Mouse (Mus musculus): ENCODE measurements around the gene Gpc5. TPM values are rescaled to one million over a fixed set of nuclear protein-coding genes. Genes with fewer than 3 reads are reported as not detected.

The Gpc5 gene
- 0.06 TPM in 1 of 2 replicates, not detected in the other for polyA plus RNA-seq (2012; rRNA removed)

GRCm38 (mm10) chr14:115092081-115092480, at the start of gene Gpc5:
Gene Gpc5 (plus strand): TSS chr14:115092215.
- Histone ChIP-seq H3K4me3 (replicated peaks; ENCODE audit: extremely low read depth, low read depth, low read length) (peak within 1 kb of the TSS; percentile 6), H3K4me1 (ENCODE audit: control insufficient read depth, insufficient read depth, low read length) (peaks cover 2% of the 10 kb centered on the region; the same call in 1 of the 2 replicates)
- TF ChIP-seq CTCF (IDR thresholded peaks at IDR 0.05; ENCODE audit: insufficient read depth, low read length) (no peak), POLR2A (IDR thresholded peaks at IDR 0.05; ENCODE audit: borderline replicate concordance, extremely low read depth, low read depth, low read length) (no peak)
- under 1% methylated on average over 31 of the region's 31 CpGs for WGBS
- peak; percentile 86 for DNase-seq

DNA sequence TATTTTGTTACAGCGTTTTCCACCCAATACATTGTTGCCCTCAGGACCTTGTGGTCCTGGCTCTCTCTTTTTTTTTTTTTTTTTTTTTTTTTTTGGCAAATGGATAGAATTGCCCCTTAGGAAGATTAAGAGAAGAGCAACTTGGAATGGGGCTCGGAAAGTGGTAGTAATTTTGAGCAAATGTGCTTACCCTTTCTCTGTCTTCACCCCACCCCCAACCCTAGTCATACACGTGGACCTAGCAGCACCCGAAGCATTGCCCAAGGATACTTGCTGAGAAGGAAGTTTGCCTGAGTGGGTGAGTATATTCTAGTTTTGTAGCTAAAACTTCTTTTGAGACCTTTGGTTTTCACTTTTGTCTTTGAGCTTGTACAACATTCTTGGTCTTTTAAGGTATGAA, 49.4 kb upstream of the Gpc5 start:
- DNase-seq = no peak
- H3K4me3 ChIP-seq (replicated peaks; ENCODE audit: extremely low read depth, low read depth, low read length) = no peak overlapping the region
- peaks cover 2% of the 10 kb centered on the region; the same call in 1 of the 2 replicates for H3K4me1 ChIP-seq (ENCODE audit: control insufficient read depth, insufficient read depth, low read length)
- TF ChIP-seq CTCF (IDR thresholded peaks at IDR 0.05; ENCODE audit: insufficient read depth, low read length) (no peak), POLR2A (IDR thresholded peaks at IDR 0.05; ENCODE audit: borderline replicate concordance, extremely low read depth, low read depth, low read length) (no peak)
- 14% methylated on average over 4 of the region's 4 CpGs for WGBS

- TF ChIP-seq CTCF (IDR thresholded peaks at IDR 0.05; ENCODE audit: insufficient read depth, low read length) (no peak), POLR2A (IDR thresholded peaks at IDR 0.05; ENCODE audit: borderline replicate concordance, extremely low read depth, low read depth, low read length) (no peak)
- WGBS = 89% methylated on average over 5 of the region's 5 CpGs
- Histone ChIP-seq H3K4me3 (replicated peaks; ENCODE audit: extremely low read depth, low read depth, low read length) (no peak overlapping the region), H3K4me1 (ENCODE audit: control insufficient read depth, insufficient read depth, low read length) (peaks cover 2% of the 10 kb centered on the region; the same call in 1 of the 2 replicates)
- DNase-seq = no peak
Observed at GRCm38 (mm10) chr14:115044016-115044415, 48.0 kb upstream of the Gpc5 start.

DNA sequence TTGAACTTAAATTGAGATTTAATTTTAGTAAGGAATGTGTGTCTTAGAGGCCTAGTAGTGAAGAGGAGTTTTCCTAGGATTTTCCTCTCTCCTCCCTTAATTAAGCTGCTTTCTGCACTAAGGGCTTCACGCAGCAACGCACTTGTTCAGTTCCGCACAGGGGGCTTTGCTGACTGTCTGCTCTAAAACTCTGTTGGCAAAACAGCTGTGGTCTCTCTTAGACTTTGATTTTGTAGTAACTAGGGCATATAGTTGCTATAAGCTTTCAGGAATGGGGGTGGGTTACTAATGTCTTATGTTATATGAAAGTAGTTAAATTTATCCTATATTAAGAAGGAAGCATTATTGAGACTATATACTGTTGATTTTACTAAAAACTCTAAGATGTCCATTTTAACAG, 46.3 kb upstream of the Gpc5 start:
- no peak for DNase-seq
- whole genome bisulfite sequencing = 98% methylated on average over 3 of the region's 3 CpGs
- Histone ChIP-seq H3K4me1 (ENCODE audit: control insufficient read depth, insufficient read depth, low read length) (no peaks in the 10 kb centered on the region), H3K4me3 (replicated peaks; ENCODE audit: extremely low read depth, low read depth, low read length) (no peak overlapping the region)
- TF ChIP-seq CTCF (IDR thresholded peaks at IDR 0.05; ENCODE audit: insufficient read depth, low read length) (no peak), POLR2A (IDR thresholded peaks at IDR 0.05; ENCODE audit: borderline replicate concordance, extremely low read depth, low read depth, low read length) (no peak)

- no peak overlapping the region for H3K4me3 ChIP-seq (replicated peaks; ENCODE audit: extremely low read depth, low read depth, low read length)
- 89% methylated on average over 3 of the region's 3 CpGs for WGBS
- no peak for TF ChIP-seq POLR2A (IDR thresholded peaks at IDR 0.05; ENCODE audit: borderline replicate concordance, extremely low read depth, low read depth, low read length)
- TF ChIP-seq CTCF (IDR thresholded peaks at IDR 0.05; ENCODE audit: insufficient read depth, low read length) = no peak
- no peaks in the 10 kb centered on the region for H3K4me1 ChIP-seq (ENCODE audit: control insufficient read depth, insufficient read depth, low read length)
- DNase-seq = no peak
Observed at GRCm38 (mm10) chr14:115047316-115047715, 44.7 kb upstream of the Gpc5 start.

DNA sequence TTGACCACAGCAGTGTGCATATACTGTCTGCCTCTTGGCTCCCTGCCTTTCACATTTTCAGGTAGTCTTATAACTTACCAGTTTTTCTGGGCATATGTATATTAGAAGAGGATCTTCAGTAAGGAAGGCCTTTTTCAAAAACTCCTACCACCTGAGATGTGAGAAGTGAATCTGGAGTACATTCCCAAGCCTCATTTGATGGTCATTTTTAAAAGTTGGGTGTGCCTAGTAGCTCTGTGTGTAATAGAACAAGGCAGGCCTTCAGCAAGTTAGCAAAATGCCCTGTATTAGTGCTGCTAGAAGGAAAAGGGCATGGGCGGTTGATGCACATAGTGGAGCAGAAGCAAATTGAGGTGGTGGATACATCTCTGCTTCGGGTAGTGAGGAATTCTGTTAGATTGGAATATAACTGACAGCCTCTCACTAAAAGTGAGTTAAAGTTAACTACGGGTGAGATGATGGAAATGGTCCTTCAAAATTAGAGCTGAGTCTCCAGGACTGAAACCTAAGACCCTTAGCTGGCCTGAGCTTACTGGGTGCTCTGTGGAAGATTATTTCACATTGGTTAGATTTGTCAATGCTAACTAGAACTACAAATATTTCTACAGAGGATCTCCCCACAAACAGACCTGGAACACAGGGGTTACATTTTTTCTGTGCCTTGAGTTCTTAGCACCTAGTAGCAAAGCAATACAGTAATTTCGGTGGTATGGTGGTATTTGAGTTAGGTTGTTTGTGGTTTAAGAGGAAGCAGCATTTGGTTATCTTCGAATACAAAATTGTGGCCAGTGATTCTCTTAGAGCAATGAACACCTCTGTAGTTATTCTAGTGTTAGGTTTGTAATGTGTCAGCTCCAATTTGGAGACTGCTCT, 43.8 kb upstream of the Gpc5 start:
- no peak overlapping the region for H3K4me3 ChIP-seq (replicated peaks; ENCODE audit: extremely low read depth, low read depth, low read length)
- WGBS = 62% methylated on average over 5 of the region's 5 CpGs
- H3K4me1 ChIP-seq (ENCODE audit: control insufficient read depth, insufficient read depth, low read length) = no peaks in the 10 kb centered on the region
- DNase-seq = no peak
- TF ChIP-seq CTCF (IDR thresholded peaks at IDR 0.05; ENCODE audit: insufficient read depth, low read length) = no peak
- no peak for TF ChIP-seq POLR2A (IDR thresholded peaks at IDR 0.05; ENCODE audit: borderline replicate concordance, extremely low read depth, low read depth, low read length)

DNA sequence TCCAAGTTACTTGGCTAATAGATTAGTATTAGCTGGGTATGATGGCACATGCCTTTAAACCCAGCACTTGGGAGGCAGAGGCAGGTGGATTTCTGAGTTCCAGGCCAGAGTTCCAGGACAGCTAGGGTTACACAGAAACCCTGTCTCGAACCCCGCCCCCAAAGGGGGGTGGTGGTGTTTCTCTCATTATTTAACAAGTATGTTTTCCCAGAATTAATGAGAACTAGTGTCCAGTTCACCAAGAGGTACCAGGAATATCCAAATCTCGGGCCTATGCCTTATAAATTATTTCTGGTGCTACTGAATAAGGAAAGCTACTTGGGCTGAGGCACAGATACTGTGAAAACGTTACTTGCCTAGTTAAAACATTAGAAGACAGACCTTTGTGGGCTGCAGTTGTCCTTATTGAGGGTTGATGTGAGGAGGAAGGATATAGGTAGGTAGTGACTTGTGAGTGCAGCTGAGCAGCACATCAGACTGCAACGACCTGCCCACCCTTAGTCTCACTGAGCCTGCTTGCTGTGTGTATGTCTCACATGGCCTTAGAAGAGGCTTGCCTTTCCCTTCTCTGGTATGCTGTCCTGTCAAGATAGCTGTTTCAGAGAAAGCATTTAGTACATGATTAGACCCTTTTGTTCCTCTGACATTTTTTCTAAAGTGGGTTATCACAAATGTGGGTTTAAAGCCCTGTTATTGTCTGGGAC, 43.0 kb upstream of the Gpc5 start:
- no peak for TF ChIP-seq CTCF (IDR thresholded peaks at IDR 0.05; ENCODE audit: insufficient read depth, low read length)
- no peak for TF ChIP-seq POLR2A (IDR thresholded peaks at IDR 0.05; ENCODE audit: borderline replicate concordance, extremely low read depth, low read depth, low read length)

DNA sequence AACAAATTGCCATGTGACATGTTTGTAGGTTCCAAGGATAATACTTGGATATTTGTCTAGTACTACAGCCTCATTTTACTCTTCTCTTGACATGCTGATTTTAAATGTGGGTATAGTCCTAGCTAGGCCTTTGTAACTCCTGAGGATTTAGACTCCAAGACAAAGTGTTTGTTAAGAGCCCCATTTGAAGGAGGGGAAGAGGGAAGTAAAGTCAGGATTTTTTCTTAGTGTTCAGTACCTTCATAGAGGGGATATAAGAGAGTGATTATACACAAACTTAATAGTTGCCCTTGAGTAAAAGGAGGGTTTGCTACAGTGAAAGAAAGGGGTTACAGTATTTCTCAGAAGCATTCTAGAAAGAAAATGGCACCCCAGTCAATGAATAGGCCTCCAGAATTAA, 42.2 kb upstream of the Gpc5 start:
- Histone ChIP-seq H3K4me3 (replicated peaks; ENCODE audit: extremely low read depth, low read depth, low read length) (no peak overlapping the region), H3K4me1 (ENCODE audit: control insufficient read depth, insufficient read depth, low read length) (no peaks in the 10 kb centered on the region)
- DNase-seq = no peak
- TF ChIP-seq POLR2A (IDR thresholded peaks at IDR 0.05; ENCODE audit: borderline replicate concordance, extremely low read depth, low read depth, low read length) (no peak), CTCF (IDR thresholded peaks at IDR 0.05; ENCODE audit: insufficient read depth, low read length) (no peak)

More for the DNA sequence above, 43.0 kb upstream of the Gpc5 start:
- 44% methylated on average over 5 of the region's 5 CpGs for whole genome bisulfite sequencing
- no peak overlapping the region for H3K4me3 ChIP-seq (replicated peaks; ENCODE audit: extremely low read depth, low read depth, low read length)
- no peaks in the 10 kb centered on the region for H3K4me1 ChIP-seq (ENCODE audit: control insufficient read depth, insufficient read depth, low read length)
- DNase-seq = no peak

DNA sequence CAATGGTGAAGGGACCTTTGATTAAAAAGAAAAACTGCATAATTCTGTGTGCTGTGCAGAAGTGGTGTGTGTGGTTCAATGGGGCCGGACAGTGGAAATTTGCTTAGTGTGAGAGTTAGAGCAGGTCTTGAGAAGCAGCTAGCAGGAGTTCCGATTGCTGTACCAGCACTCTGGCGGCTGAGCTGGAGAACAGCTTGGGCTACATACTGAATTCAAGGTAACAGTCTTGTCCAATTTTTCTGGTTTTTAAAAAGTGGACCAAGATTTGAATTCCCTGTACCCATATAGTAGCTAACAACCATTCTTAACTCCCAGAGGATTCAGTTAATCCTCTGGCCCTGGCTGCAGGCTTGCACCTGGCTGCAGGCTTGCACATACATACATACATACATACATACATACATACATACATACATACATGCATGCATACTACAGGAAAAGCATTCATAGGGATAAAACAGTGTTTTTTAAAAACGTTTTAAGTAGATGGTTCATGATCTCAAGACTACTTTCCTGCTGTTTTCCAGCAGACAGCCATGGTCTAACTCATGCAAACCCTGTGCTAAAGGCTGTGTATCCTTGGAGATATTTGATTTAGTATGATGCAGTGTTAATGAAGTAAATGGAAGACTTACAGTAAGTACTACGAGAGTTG, 40.8 kb upstream of the Gpc5 start:
- no peak for DNase-seq
- Histone ChIP-seq H3K4me1 (ENCODE audit: control insufficient read depth, insufficient read depth, low read length) (no peaks in the 10 kb centered on the region), H3K4me3 (replicated peaks; ENCODE audit: extremely low read depth, low read depth, low read length) (no peak overlapping the region)
- TF ChIP-seq CTCF (IDR thresholded peaks at IDR 0.05; ENCODE audit: insufficient read depth, low read length) (no peak), POLR2A (IDR thresholded peaks at IDR 0.05; ENCODE audit: borderline replicate concordance, extremely low read depth, low read depth, low read length) (no peak)
- WGBS = 69% methylated on average over 5 of the region's 5 CpGs
